Mouse (Mus musculus): ENCODE results near the gene Gm10197. TPM values are rescaled to one million over a fixed set of nuclear protein-coding genes. Genes with fewer than 3 reads are reported as not detected.

Gm10197 gene
- total RNA-seq, 4 experiments from 2014 or later = not detected

Other genes starting within 250 kb of the Gm10197 start
- 100 to 1,000 TPM; 121 to 162 (median 144) TPM for gene Add3, start 231.3 kb downstream of the Gm10197 start, total RNA-seq (2022)
- gene Mxi1, start 61.2 kb downstream of the Gm10197 start, total RNA-seq (2022) = 10 to 100 TPM; 57.8 to 73.4 (median 65.8) TPM
- gene Smndc1, start 18.8 kb upstream of the Gm10197 start, total RNA-seq (2022) = 10 to 100 TPM; 38.4 to 44.5 (median 40.5) TPM
- gene Dusp5, start 157.3 kb upstream of the Gm10197 start, total RNA-seq (2022) = 10 to 100 TPM; 22.1 to 32.6 (median 23.6) TPM
- gene Nutf2-ps1, start 217.3 kb upstream of the Gm10197 start, total RNA-seq (2022) = 10 to 100 TPM; 37.1 to 57.5 (median 47.8) TPM
- 10 to 100 TPM; 39.1 to 47.5 (median 43.6) TPM for gene Smc3, start 228.6 kb upstream of the Gm10197 start, total RNA-seq (2022)